Mouse (Mus musculus) kidney, adult 2 months (tissue): ENCODE measurements around the gene Olfr1136. TPM values are rescaled to one million over a fixed set of nuclear protein-coding genes. Genes with fewer than 3 reads are reported as not detected.

Experiments used
- DNase-seq: peaks from one replicate; pipeline ENCODE4 v3.0.0; 2021
- H3K27ac ChIP-seq: fragments of 200-500 bp; 2 replicates; pipeline ENCODE4 v1.5.1; 2012; ENCODE audit warnings: low read depth, low read length, control low read depth, inconsistent platforms; ENCODE audit not compliant: insufficient read depth
- H3K27me3 ChIP-seq: fragments of 200-500 bp; replicated peaks from 2 replicates; pipeline ENCODE4 v1.6.1; 2012; ENCODE audit warnings: mild to moderate bottlenecking, moderate library complexity, low read length, inconsistent platforms; ENCODE audit not compliant: control insufficient read depth, insufficient read depth
- H3K36me3 ChIP-seq: fragments of 200-500 bp; 2 replicates; pipeline ENCODE4 v1.6.1; 2012; ENCODE audit warnings: mild to moderate bottlenecking, moderate library complexity, low read length, inconsistent platforms; ENCODE audit not compliant: control insufficient read depth, insufficient read depth
- H3K4me1 ChIP-seq: fragments of 200-500 bp; 2 replicates; pipeline ENCODE4 v1.6.1; 2011; ENCODE audit warnings: low read length; ENCODE audit not compliant: control insufficient read depth, insufficient read depth
- H3K4me3 ChIP-seq: fragments of 200-500 bp; 2 replicates; pipeline ENCODE4 v1.5.1; 2011; ENCODE audit warnings: mild to moderate bottlenecking, low read depth, low read length, control low read depth; ENCODE audit not compliant: insufficient read depth
- CTCF ChIP-seq: fragments of 200-500 bp; conservative IDR thresholded peaks from 2 replicates; pipeline ENCODE4 v1.5.1; 2011; ENCODE audit warnings: low read depth, mild to moderate bottlenecking, control low read depth, low read length, moderate library complexity, mixed read lengths; ENCODE audit not compliant: insufficient read depth, insufficient read length
- POLR2A ChIP-seq: fragments of 200-500 bp; IDR thresholded peaks from one replicate; pipeline ENCODE4 v1.6.1; 2011; ENCODE audit warnings: low read depth, low read length, control low read depth
- WGBS: fragments of 180-500 bp; shearing (Covaris S2); methylation state at CpG from one replicate; pipeline ENCODE4 v1.1.7; 2018; 5-methylcytosine and 5-hydroxymethylcytosine counted together
- polyA plus RNA-seq: library from polyadenylated mRNA; depleted of rRNA; stranded (reverse); fragments of >200 nt; gene quantifications from 2 replicates; pipeline ENCODE4 v1.2.3, GENCODE M21; 2012; rRNA removed

Gene Olfr1136
- not detected in 2 replicates for polyA plus RNA-seq

DNA sequence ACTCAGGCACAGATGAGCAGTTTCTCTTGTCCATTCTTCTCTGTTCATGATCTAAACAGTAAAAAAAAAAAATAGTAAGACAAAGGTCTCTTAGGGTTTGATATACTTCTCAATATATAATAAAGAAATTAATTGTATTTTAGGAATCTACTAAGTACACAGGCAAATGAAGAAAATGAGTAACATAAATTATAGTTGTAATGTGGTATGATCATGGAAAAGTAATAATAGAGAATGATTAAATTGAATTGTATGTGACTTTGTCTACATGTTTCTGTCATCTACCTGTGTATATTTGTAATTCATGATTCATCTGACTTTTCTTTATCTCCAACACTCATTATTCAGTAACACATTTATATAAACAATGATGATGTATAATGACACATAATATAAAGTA is at the start of gene Olfr1136:
TSS of gene Olfr1136 (minus strand) at position 101 of the 400 bp plus-strand sequence.
- H3K36me3 ChIP-seq = no peaks in the 10 kb centered on the region
- no peak within 1 kb of the TSS for H3K4me3 ChIP-seq
- no peaks in the 10 kb centered on the region for H3K27me3 ChIP-seq
- no peak for DNase-seq
- no peak within 1 kb of the TSS for H3K27ac ChIP-seq
- H3K4me1 ChIP-seq = no peaks in the 10 kb centered on the region
- TF ChIP-seq POLR2A = no peak

DNA sequence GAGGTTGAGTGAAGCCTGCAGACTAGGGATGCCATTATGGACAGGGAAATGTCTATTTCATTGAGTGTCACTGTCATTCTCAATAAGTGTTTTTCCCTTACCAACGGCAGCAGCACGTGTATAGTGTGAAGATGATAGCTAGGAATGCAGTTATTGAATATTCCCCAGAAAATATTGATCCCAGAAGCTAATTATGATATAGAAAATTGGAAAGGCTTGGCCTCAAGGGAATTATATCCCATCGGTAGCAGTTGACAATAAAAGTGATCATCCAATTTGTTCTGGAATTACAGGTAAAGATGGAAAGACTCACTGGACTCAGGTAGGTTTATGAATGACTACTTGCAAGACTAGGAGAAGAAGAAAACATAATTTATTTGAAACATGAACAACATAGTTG is 49.7 kb upstream of the Olfr1136 start, which contains the start of gene Olfr1140:
TSS of gene Olfr1140 (plus strand) at position 301 of the 400 bp plus-strand sequence.
- Histone ChIP-seq H3K27me3 (no peaks in the 10 kb centered on the region), H3K27ac (no peak within 1 kb of the TSS), H3K4me1 (no peaks in the 10 kb centered on the region), H3K36me3 (no peaks in the 10 kb centered on the region), H3K4me3 (no peak within 1 kb of the TSS)
- no peak for DNase-seq
- 75% methylated on average over 3 of the region's 3 CpGs for WGBS
- TF ChIP-seq POLR2A = no peak
- no peak for TF ChIP-seq CTCF

DNA sequence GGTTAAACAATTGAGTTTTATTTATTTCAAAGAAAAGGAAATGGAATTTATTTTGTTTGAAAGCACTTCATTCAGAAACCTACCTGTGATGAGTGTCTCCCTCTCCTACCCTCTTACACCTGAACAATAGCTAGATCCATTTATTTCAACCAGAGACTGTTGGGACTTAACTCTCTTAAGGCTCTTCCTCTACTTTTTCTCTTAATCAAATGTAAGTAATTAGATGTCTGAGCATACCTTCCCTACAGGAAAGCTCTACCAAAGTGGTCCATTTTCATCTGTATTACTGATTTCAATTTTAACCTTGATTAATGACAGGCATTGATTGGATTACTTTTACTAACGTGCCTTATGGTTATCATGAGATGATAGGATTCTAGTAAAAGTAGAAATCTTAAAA is 46.1 kb upstream of the Olfr1136 start, which contains the start of gene Olfr1138:
TSS of gene Olfr1138 (minus strand) at position 101 of the 400 bp plus-strand sequence.
- 69% methylated on average over 1 of the region's 1 CpGs for WGBS
- no peaks in the 10 kb centered on the region for H3K4me1 ChIP-seq
- no peaks in the 10 kb centered on the region for H3K27me3 ChIP-seq
- no peak within 1 kb of the TSS for H3K4me3 ChIP-seq
- TF ChIP-seq POLR2A (no peak), CTCF (no peak)
- no peak for DNase-seq
- H3K36me3 ChIP-seq = no peaks in the 10 kb centered on the region
- H3K27ac ChIP-seq = no peak within 1 kb of the TSS

DNA sequence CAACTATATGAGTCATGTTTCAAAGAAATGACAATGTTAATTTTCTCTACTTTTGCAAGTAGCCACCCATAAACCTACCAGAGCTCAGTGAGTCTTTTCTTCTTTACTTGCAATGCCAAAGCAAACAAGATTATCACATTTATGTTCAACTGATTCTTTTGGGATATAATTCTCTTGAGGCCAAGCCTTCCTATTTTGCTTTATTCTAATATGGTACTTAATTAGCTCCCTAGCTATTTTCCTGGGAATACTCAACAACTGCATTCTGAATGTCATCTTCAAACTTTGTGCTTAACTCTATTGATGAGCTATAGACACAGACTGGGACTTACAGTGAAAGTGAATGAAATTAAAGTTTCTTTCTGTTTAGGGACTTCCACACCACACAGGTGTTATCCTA is 19.3 kb upstream of the Olfr1136 start, which contains the start of gene Olfr1137:
TSS of gene Olfr1137 (minus strand) at position 101 of the 400 bp plus-strand sequence.
- no peak within 1 kb of the TSS for H3K4me3 ChIP-seq
- no peaks in the 10 kb centered on the region for H3K27me3 ChIP-seq
- H3K36me3 ChIP-seq = no peaks in the 10 kb centered on the region
- H3K27ac ChIP-seq = no peak within 1 kb of the TSS
- TF ChIP-seq CTCF (no peak), POLR2A (no peak)
- no peaks in the 10 kb centered on the region for H3K4me1 ChIP-seq
- DNase-seq = no peak

DNA sequence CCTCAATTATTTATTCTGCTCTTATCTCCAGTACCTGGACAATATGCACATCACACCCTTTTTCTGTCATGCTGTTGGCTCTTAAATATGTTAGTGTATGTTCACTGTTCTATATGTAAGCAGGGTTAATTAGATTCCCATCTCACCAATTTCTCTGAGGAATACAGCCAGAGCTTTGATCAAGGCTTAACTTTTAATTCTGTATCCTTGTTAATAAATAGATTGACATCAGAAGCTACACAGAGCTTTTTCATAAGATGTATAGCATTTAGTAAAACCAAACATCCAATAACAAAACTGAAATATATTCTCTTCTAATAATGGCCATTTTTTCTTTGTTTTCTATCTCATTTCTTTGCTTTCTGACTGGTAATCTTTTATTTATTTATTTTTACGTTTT is 20.2 kb downstream of the Olfr1136 start, which contains the start of gene Olfr1135:
TSS of gene Olfr1135 (minus strand) at position 101 of the 400 bp plus-strand sequence.
- TF ChIP-seq POLR2A = no peak
- no peak for TF ChIP-seq CTCF
- Histone ChIP-seq H3K27me3 (no peaks in the 10 kb centered on the region), H3K4me3 (no peak within 1 kb of the TSS), H3K4me1 (no peaks in the 10 kb centered on the region), H3K27ac (no peak within 1 kb of the TSS), H3K36me3 (no peaks in the 10 kb centered on the region)
- 10% methylated on average over 1 of the region's 1 CpGs for WGBS
- no peak for DNase-seq

DNA sequence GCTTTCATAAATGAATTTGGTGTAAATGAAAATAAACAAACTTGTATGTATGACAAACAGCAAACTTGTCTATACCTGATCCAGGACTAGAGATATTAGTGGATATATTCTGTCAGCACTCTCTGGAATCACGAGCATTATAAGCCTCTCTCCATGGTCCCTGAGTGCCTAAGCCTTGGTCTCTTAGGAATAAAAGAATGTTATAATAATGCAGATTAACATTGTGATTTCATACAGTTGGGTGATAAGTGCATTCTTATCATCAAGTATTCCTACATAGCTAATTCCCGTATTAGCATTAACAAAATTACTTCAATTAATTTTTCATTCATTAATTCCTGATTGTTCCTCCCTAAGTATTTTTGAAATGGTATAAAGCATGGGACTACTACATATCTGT is 35.4 kb downstream of the Olfr1136 start, which contains the start of gene Olfr1134:
TSS of gene Olfr1134 (minus strand) at position 101 of the 400 bp plus-strand sequence.
- Histone ChIP-seq H3K4me1 (no peaks in the 10 kb centered on the region), H3K4me3 (no peak within 1 kb of the TSS), H3K27ac (no peak within 1 kb of the TSS), H3K36me3 (no peaks in the 10 kb centered on the region), H3K27me3 (no peaks in the 10 kb centered on the region)
- DNase-seq = no peak
- WGBS = 82% methylated on average over 2 of the region's 2 CpGs
- TF ChIP-seq POLR2A (no peak), CTCF (no peak)

DNA sequence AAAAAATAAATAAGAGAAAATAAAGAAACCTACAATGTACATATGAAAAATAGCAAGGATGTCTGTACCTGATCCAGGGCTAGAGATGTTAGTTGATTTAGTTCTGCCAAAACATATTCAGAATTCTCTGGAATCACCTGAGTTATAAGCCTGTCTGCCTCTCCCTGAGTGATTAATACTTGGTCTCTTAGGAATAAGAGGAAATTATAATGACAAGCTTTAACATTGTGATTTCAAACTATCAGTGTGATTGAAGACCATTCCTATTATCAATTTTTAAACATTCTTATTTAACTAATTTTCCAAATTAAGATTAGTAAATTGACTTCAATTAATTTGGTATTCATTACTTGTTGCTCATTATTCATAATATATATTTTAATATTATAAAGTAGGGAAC is 46.5 kb downstream of the Olfr1136 start, which contains the start of gene Olfr1133:
TSS of gene Olfr1133 (minus strand) at position 101 of the 400 bp plus-strand sequence.
- Histone ChIP-seq H3K4me1 (no peaks in the 10 kb centered on the region), H3K27ac (no peak within 1 kb of the TSS), H3K4me3 (no peak within 1 kb of the TSS), H3K36me3 (no peaks in the 10 kb centered on the region), H3K27me3 (no peaks in the 10 kb centered on the region)
- DNase-seq = no peak
- TF ChIP-seq CTCF (no peak), POLR2A (no peak)

Other genes starting within 250 kb of the Olfr1136 start
- not detected in 2 replicates for gene Olfr1126, start 240.0 kb downstream of the Olfr1136 start, polyA plus RNA-seq
- not detected in 2 replicates for gene Pramel7, start 196.9 kb downstream of the Olfr1136 start, polyA plus RNA-seq
- not detected in 2 replicates for gene Pramel6, start 187.4 kb downstream of the Olfr1136 start, polyA plus RNA-seq
- gene Olfr153, start 162.2 kb downstream of the Olfr1136 start, polyA plus RNA-seq = not detected in 2 replicates
- not detected in 2 replicates for gene Olfr1128, start 148.4 kb downstream of the Olfr1136 start, polyA plus RNA-seq
- not detected in 2 replicates for gene Olfr1129, start 120.0 kb downstream of the Olfr1136 start, polyA plus RNA-seq
- not detected in 2 replicates for gene Olfr1130, start 87.7 kb downstream of the Olfr1136 start, polyA plus RNA-seq
- not detected in 2 replicates for gene Olfr1131, start 66.8 kb downstream of the Olfr1136 start, polyA plus RNA-seq
- gene Olfr1132, start 56.4 kb downstream of the Olfr1136 start, polyA plus RNA-seq = not detected in 2 replicates
- gene Olfr1133, start 46.6 kb downstream of the Olfr1136 start, polyA plus RNA-seq = not detected in 2 replicates
- gene Olfr1134, start 35.5 kb downstream of the Olfr1136 start, polyA plus RNA-seq = not detected in 2 replicates
- gene Olfr1135, start 20.3 kb downstream of the Olfr1136 start, polyA plus RNA-seq = not detected in 2 replicates
- not detected in 2 replicates for gene Olfr1137, start 19.2 kb upstream of the Olfr1136 start, polyA plus RNA-seq
- gene Olfr1138, start 46.0 kb upstream of the Olfr1136 start, polyA plus RNA-seq = not detected in 2 replicates
- not detected in 2 replicates for gene Olfr1140, start 49.8 kb upstream of the Olfr1136 start, polyA plus RNA-seq
- not detected in 2 replicates for gene Olfr1141, start 60.0 kb upstream of the Olfr1136 start, polyA plus RNA-seq
- not detected in 2 replicates for gene Olfr152, start 85.5 kb upstream of the Olfr1136 start, polyA plus RNA-seq
- not detected in 2 replicates for gene Olfr1143, start 106.6 kb upstream of the Olfr1136 start, polyA plus RNA-seq
- not detected in 2 replicates for gene Olfr1145, start 115.9 kb upstream of the Olfr1136 start, polyA plus RNA-seq
- not detected in 2 replicates for gene Olfr1148, start 136.6 kb upstream of the Olfr1136 start, polyA plus RNA-seq
- gene Olfr1150-ps1, start 150.0 kb upstream of the Olfr1136 start, polyA plus RNA-seq = not detected in 2 replicates
- not detected in 2 replicates for gene Olfr1151, start 161.9 kb upstream of the Olfr1136 start, polyA plus RNA-seq
- not detected in 2 replicates for gene Olfr1152, start 172.5 kb upstream of the Olfr1136 start, polyA plus RNA-seq
- not detected in 2 replicates for gene Olfr1153, start 201.0 kb upstream of the Olfr1136 start, polyA plus RNA-seq
- not detected in 2 replicates for gene Olfr1154, start 211.2 kb upstream of the Olfr1136 start, polyA plus RNA-seq